Mouse (Mus musculus): ENCODE measurements around the gene Scnn1a. TPM values are rescaled to one million over a fixed set of nuclear protein-coding genes. Genes with fewer than 3 reads are reported as not detected.
A peak's percentile ranks its signal among the peaks of the same experiment; 100 is the strongest.

Gene Scnn1a
- total RNA-seq, 2 experiments from 2014 or later, result 0.31 to 0.43 TPM

DNA sequence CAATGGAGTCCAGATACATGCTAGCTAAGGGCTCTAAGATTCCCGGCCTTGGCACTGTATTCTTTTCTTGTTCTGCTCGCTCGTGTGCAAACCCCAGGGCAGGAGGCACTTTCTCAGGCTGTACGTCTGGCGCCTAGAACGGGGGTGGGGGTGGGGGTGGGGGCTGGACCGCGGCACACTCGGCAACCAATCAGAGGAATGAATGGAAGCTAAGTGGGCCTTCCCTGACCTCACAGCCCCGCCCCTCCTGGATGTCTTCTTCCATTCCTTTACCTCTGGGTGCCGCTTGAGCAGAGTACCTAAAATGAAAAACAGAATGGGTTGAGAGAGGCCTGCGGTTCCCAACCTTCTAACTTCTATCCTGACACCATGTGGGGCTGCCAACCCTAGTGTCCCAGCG, 11.5 kb upstream of the Scnn1a start:
- no peak for DNase-seq

- DNase-seq, result no peak
Observed at GRCm38 (mm10) chr6:125309406-125309805, 11.1 kb upstream of the Scnn1a start.

DNA sequence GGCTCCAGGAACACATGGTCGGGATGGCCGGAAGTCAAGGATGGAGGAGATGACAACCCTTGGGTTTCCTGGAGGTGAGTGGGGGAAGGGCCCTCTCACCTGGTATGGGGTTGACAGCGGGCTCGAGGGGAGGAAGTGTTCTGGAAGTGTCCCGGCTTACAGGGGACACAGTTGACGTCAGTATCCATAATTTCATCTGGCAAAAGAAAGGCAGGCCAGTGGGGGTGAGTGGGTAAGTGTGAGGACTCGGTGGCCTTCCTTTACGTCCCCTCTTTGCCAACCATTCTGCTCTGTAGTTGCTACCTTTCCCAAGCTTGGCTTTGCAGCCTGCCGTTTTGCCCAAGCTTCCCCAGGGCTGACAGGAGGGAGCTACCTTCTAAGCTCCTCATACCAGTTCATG, 8.3 kb upstream of the Scnn1a start:
- DNase-seq, result no peak

DNA sequence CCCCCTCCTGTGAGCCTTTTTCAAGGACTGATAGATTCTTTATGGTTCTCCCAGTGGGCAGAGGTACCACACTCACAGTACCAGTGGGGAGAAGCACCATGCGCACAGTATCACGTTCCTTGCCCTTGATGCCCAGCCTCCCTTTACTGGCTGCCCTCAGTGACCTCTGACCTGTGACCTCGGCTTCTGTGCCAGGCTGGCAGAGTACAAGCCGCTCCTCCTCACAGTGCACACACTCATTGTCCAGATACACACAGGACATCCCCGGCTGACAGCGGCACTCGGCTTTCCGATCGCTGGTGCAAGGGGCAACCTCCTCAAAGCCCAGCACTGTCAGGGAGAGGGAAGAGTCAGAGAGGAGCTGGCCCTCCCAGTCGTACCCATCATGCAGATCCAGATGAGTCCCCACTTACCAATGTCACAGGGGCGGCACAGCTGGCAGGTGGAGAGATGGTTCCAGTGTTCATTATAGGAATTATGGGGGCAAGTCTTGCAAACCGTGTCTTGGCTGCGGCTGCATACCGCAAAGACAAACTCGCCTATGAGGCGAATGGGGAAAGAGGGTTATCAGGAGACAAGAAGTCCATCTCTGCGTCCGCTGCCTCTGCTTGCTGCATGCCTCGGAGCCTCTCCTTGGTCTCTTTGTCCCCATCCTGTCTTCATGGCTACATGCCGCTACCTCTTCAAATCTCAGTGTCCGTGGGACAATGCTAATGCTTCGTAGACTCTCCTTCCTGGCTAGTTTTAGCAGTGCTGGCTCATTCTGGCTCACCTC, 7.7 kb upstream of the Scnn1a start:
- DNase-seq, result no peak

DNA sequence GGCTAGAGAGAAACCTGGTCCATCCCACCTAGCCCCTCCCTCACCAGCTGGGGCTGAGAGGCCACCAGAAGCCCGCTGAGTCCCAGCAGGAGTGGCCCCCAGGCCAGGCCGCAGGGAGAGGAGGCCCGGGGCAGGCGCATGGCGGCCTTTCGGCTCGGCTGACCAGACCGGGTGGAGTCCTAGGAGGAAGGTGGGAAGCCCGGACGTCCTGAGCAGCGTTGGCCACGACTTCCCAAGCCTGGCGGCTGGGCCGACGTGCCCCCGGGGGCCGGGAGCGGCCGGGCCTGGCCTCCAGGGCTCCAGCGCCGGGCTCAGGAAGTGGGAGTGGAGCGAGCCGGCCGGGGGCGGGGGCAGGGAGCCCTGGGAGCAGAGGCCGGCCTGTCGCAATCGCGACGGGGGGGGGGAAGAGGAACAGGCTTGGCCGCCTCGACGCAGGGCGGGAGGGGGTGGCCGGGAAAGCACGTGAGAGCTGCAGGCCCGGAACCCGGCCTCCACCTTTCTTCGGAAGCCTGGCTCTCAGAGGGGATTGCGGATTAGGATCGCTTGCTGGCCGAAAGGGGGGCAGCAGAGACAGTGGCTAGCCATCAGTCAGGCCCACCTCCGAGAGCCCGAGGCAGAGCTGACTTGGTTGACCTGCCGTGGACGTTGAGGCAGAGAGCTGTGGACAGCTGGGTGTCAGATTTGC, 6.8 kb upstream of the Scnn1a start, which contains the start of gene Ltbr:
Gene Ltbr, minus strand, starts transcription at position 340 of the 685 bp plus-strand sequence.
- DNase-seq, result peak; percentile 88

GRCm38 (mm10) chr6:125314231-125314563, 6.3 kb upstream of the Scnn1a start:
- no peak for DNase-seq

DNA sequence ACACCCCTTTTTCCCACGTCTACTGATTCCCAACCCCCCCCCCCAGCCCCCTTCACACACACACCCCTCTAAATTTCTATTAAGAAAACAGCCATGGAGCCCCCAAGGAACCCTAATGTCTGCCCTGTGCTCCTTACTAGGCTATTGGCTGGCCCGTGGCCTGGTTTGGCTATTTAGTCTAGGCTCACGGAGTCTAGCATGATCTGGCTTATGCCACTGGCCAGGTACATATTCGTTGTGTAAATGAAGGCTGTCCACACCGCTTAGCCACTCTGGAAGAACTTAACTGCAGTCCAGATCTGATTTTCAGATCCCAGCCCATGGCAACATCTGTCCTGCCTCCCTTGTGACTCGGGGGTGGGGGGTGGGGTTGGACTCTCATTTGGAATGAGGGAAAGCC, 5.7 kb upstream of the Scnn1a start:
- DNase-seq, result no peak

GRCm38 (mm10) chr6:125317077-125317476, 3.4 kb upstream of the Scnn1a start:
- no peak for DNase-seq

DNA sequence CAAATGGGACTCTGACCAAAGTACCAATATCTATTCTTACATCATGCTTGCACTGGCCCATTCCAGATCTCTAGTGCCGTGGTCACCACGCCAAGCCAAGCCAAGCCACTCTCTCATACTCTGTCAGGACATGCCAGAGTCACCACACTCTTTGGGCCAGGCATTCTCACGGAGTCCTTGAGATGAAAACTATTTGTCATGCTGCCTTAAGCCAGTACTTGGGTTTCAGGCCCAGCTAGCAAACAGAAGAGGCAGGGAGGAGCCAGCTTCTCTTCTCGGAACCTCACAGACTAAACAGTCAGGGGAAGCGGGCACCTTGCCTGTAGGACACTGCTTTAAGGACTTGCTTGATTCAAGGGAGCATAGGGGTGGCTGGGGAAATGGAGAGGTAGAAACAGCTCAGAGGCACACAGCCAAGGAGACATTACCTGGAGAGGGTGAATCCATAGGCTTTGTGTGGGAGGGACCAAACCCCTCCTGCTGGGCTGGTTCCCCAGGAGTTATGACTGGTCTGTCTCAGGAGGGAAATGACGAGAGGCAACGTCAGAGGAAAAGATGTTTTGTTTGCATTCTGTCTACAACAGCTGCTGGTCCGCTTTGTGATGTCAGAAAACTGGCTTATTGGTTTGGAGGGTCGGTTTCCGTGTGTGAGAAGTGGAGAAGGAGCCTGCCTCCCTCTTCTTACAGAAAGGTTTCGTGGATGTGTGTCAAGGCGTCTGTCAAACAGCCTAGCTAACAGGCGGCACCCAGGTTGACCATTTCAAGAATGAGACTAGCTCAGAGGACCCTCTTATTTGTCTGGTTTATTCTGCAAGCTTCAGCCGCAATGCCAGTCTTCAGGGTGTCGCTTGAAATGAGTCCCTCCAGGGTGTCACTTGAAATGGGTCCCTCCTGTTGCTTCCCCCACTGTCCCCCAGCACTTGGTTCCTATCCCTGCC, 1.2 kb upstream of the Scnn1a start:
- no peak for DNase-seq

DNA sequence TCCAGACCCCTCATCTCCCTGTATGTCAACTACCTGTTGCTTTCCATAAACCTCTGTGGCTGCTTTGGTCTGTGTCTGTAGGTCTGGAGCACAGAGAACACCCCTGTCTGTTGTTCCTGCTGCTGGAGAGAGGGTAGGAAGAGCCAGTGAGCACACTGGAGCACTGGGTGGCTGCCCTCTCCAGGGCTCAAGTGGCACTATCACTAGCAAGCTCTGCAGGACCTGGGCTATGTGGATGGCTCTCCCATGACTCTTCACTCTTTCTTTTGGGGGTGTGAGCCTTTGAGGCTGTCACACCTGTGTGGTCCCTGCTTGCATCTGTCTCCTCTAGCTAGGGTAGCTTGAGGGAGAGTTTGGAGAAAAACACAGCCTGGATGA, 551 bp upstream of the Scnn1a start:
- DNase-seq, result no peak

DNA sequence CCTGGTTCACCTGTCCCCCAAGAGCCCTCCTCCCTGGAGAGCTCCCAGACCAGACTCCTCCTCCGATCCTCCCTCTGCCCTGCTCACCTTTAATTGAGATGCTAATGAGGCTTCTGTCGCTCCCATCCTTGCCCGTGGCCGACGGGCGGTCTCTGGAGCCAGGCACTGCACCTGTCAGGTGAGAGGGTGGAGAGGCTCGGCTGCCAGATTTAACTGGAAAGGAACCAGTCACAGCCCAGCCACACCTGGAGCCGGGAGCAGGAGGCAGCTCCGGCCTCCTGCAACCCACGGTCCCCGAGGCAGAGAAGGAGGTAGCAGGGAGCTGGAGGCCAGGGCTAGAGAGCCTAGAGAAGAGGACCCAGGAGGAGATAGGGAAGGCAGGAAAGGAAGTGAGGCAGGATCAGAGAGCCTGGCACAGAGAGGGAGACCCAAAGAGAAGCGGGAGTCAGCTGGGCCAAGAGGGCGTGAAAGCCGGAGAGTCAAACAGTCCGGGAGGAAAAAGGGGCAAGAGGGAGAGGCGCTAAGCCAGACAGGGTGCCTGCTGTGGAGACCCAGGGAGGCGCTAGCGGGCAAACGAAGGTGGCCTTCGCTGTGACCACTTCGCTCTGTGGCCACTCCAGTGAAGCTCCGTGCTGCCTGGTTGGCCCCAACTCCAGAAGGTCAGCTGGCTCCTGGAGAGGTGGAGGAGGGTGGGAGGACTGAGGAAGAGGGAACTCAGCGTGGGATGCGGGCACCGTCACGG, 826 bp downstream of the Scnn1a start:
- no peak for DNase-seq

- DNase-seq, result no peak
Observed at GRCm38 (mm10) chr6:125322794-125323193, 2.3 kb downstream of the Scnn1a start.

DNA sequence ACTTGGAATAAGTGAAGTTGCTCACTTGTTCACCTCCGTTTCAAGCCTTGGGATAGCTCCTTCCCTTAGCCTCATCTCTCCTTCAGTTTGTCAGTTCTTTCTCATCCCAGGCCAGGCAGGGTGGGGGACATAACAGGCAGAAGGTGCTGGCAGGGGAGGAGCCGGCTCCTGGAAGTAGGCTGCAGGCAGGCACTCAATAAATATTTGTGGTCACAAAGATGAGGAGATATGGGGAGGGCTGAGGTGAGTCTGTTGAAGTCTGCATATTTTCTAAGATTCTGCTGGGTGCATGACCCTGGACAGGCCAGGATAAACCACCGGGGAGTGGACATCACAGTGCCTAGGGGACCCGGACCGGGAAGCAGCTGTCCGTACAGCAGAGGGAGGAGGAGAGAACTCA, 3.1 kb downstream of the Scnn1a start:
- no peak for DNase-seq

- no peak for DNase-seq
Observed at GRCm38 (mm10) chr6:125325337-125325736, 4.9 kb downstream of the Scnn1a start.

DNA sequence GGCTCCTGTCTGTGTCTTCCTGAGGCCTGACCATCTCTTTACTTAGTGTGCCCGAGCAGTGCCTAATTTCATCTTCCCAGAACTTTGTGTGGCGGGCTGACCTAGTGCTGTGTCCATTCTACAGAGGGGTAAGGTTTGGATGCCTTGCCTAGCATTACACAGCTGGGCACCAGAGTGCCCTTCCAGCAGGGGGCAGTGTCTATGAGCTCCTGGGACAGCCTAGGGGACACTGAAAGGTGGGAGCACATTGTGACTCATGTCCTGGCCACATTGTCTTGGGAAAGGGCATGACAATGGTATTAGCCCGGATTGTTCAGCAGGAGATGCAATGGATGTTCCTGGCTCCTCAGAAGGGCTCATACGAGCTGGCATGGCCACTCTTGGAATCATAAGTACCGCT, 7.8 kb downstream of the Scnn1a start:
- DNase-seq, result no peak

GRCm38 (mm10) chr6:125330626-125331326, 10.3 kb downstream of the Scnn1a start:
- peak; percentile 86 for DNase-seq

GRCm38 (mm10) chr6:125333112-125333899, 12.8 kb downstream of the Scnn1a start:
- DNase-seq, result no peak

DNA sequence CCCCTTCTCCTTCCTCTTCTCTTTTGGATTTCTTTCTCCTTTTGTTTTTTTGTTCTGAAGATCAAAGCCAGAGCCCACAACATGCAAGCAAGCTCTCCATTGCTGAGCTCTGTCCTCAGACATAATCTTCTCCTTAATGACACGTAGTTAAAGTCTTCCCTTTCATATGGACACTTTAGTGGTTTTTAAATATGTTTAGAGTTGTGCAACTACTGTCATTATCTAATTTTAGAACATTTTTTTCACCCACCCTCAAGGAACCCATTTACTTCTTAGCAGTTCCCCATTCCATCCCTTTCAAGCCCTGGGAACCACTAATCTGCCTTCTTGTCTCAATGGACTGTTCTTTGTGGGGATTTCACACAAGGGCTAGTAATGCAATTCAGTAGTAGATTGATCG, 13.9 kb downstream of the Scnn1a start:
- no peak for DNase-seq

- no peak for DNase-seq
Observed at GRCm38 (mm10) chr6:125338791-125339660, 18.6 kb downstream of the Scnn1a start.

DNA sequence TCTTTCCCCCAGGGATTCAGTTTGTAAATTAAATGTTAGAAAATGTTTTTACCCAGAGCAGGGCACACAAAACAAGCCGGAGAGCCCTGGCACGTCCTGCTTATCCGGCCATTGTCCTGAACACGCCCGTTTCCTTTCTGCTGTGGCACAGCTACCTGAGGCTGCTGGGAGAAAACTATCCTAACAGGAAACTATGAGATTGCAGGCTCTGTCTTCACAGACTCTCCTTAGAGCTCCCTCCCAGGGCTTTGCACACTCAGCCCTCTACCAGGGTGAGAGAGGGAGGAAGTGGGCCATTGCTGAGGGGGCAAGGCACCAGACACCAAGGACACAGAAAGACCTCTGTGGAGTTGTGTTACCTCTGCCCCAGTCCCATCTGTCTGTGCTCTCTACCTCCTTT, 19.8 kb downstream of the Scnn1a start:
- no peak for DNase-seq

All from gastrocnemius, postnatal 10 days (tissue).